Mouse (Mus musculus) kidney, adult 2 months (tissue): ENCODE data around the gene Agmat. TPM values are rescaled to one million over a fixed set of nuclear protein-coding genes. Genes with fewer than 3 reads are reported as not detected.

Experiments used
- DNase-seq: peaks from one replicate; pipeline ENCODE4 v3.0.0; 2021
- H3K27ac ChIP-seq: fragments of 200-500 bp; 2 replicates; pipeline ENCODE4 v1.5.1; 2012; ENCODE audit warnings: low read depth, low read length, control low read depth, inconsistent platforms; ENCODE audit not compliant: insufficient read depth
- H3K27me3 ChIP-seq: fragments of 200-500 bp; replicated peaks from 2 replicates; pipeline ENCODE4 v1.6.1; 2012; ENCODE audit warnings: mild to moderate bottlenecking, moderate library complexity, low read length, inconsistent platforms; ENCODE audit not compliant: control insufficient read depth, insufficient read depth
- H3K36me3 ChIP-seq: fragments of 200-500 bp; 2 replicates; pipeline ENCODE4 v1.6.1; 2012; ENCODE audit warnings: mild to moderate bottlenecking, moderate library complexity, low read length, inconsistent platforms; ENCODE audit not compliant: control insufficient read depth, insufficient read depth
- H3K4me1 ChIP-seq: fragments of 200-500 bp; 2 replicates; pipeline ENCODE4 v1.6.1; 2011; ENCODE audit warnings: low read length; ENCODE audit not compliant: control insufficient read depth, insufficient read depth
- H3K4me3 ChIP-seq: fragments of 200-500 bp; 2 replicates; pipeline ENCODE4 v1.5.1; 2011; ENCODE audit warnings: mild to moderate bottlenecking, low read depth, low read length, control low read depth; ENCODE audit not compliant: insufficient read depth
- CTCF ChIP-seq: fragments of 200-500 bp; conservative IDR thresholded peaks from 2 replicates; pipeline ENCODE4 v1.5.1; 2011; ENCODE audit warnings: low read depth, mild to moderate bottlenecking, control low read depth, low read length, moderate library complexity, mixed read lengths; ENCODE audit not compliant: insufficient read depth, insufficient read length
- POLR2A ChIP-seq: fragments of 200-500 bp; IDR thresholded peaks from one replicate; pipeline ENCODE4 v1.6.1; 2011; ENCODE audit warnings: low read depth, low read length, control low read depth
- WGBS: fragments of 180-500 bp; shearing (Covaris S2); methylation state at CpG from one replicate; pipeline ENCODE4 v1.1.7; 2018; 5-methylcytosine and 5-hydroxymethylcytosine counted together
- polyA plus RNA-seq: library from polyadenylated mRNA; depleted of rRNA; stranded (reverse); fragments of >200 nt; gene quantifications from 2 replicates; pipeline ENCODE4 v1.2.3, GENCODE M21; 2012; rRNA removed

Agmat gene
- polyA plus RNA-seq, 1 experiment: 9.4 TPM

DNA sequence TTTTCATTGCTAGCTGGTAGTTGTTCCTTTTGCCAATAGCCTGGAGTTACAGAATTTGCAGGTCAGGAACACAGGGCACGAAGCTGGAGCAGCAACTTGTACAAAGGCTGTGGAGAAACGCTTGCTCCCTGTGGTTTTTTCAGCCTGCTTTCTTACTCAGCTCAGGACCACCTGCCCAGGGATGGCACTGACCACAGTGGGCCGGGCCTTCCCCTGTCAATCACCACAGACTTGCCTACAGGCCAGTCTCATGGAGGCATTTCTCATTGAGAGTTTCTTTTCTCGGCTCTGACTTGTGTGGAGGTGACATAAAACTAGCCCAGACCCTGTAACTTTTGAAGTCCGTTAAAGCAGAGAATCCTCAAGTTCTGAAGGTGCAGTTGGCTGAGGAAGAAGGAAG lies 51.1 kb downstream of the Agmat start:
- no peak overlapping the region for H3K4me3 ChIP-seq
- no peak for DNase-seq
- peaks cover 22% of the 10 kb centered on the region for H3K4me1 ChIP-seq
- no peak overlapping the region for H3K27ac ChIP-seq
- no peaks in the 10 kb centered on the region for H3K27me3 ChIP-seq
- peaks cover 5% of the 10 kb centered on the region; the same call in 1 of the 2 replicates for H3K36me3 ChIP-seq
- TF ChIP-seq POLR2A (no peak), CTCF (no peak)
- WGBS: 83% methylated on average over 5 of the region's 5 CpGs

DNA sequence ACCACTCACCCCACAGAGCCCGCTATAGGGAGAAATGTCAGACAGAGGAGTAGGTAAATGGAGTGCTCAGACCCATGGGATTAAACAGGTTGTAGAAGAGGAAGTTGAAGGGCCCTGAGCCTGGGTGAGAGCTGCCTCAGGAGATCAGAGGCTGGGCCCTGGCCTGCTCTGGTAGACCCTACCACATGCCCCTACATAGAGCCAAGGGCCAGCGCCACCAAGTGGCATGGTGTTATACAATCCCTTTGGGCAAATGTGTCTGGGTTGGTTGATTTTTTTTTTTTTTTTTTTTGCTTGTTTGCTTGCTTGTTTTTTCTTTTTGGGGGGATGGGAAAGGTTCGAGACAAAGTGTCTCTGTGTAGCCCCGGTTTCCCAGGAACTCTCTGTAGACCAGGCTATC lies 57.6 kb downstream of the Agmat start:
- H3K36me3 ChIP-seq: peaks cover 1% of the 10 kb centered on the region
- TF ChIP-seq CTCF (0 out of 2 replicates have a peak, but pooled peaks have one; percentile 18), POLR2A (no peak)
- 92% methylated on average over 4 of the region's 4 CpGs for WGBS

DNA sequence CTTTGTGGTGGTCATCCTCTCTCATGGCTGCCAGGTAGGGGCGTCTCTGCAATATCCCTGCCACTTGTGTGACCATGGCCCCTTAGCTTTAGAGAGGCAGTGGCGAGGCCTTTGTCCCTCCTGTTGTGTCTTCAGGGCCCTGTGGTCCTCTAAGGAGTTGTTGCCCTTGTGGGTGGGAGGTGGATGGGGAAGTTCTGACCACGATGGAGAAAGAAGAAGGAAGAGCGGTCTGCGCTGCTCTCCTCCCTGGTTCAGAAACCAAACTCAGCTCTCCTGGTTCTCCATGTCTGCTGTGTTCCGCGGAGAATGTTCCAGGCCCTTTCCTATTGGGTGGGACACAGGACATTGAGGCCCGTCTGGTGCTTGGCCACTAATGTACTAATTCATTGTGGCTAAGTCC lies 59.4 kb downstream of the Agmat start:
- no peaks in the 10 kb centered on the region for H3K27me3 ChIP-seq
- H3K27ac ChIP-seq: no peak overlapping the region
- WGBS: 94% methylated on average over 8 of the region's 8 CpGs
- no peak for DNase-seq
- no peak for TF ChIP-seq POLR2A
- no peak for TF ChIP-seq CTCF
- peaks cover 1% of the 10 kb centered on the region for H3K36me3 ChIP-seq
- H3K4me1 ChIP-seq: no peaks in the 10 kb centered on the region
- no peak overlapping the region for H3K4me3 ChIP-seq

More for the DNA sequence above, 57.6 kb downstream of the Agmat start:
- Histone ChIP-seq H3K4me3 (no peak overlapping the region), H3K4me1 (no peaks in the 10 kb centered on the region), H3K27me3 (no peaks in the 10 kb centered on the region), H3K27ac (no peak overlapping the region)
- no peak for DNase-seq

Other genes with a start within 250 kb of the Agmat start
- 15.9 and 19.6 TPM in 2 replicates for gene Spen, start 208.1 kb upstream of the Agmat start, polyA plus RNA-seq
- 10.2 and 10.5 TPM in 2 replicates for gene Fblim1, start 140.6 kb upstream of the Agmat start, polyA plus RNA-seq
- 29.0 and 32.3 TPM in 2 replicates for gene Tmem82, start 128.0 kb upstream of the Agmat start, polyA plus RNA-seq
- 30.1 and 33.8 TPM in 2 replicates for gene Slc25a34, start 122.9 kb upstream of the Agmat start, polyA plus RNA-seq
- gene Plekhm2, start 81.8 kb upstream of the Agmat start, polyA plus RNA-seq: 79.7 and 85.4 TPM in 2 replicates
- gene Rsc1a1, start 61.1 kb upstream of the Agmat start, polyA plus RNA-seq: 18.2 and 25.8 TPM in 2 replicates
- gene Ddi2, start 23.3 kb upstream of the Agmat start, polyA plus RNA-seq: 21.9 and 23.4 TPM in 2 replicates
- 12.6 and 13.6 TPM in 2 replicates for gene Dnajc16, start 44.3 kb downstream of the Agmat start, polyA plus RNA-seq
- gene Casp9, start 46.9 kb downstream of the Agmat start, polyA plus RNA-seq: 22.2 and 23.7 TPM in 2 replicates
- 0.52 TPM in 1 of 2 replicates, not detected in the other for gene Cela2a, start 79.5 kb downstream of the Agmat start, polyA plus RNA-seq
- gene Ctrc, start 99.7 kb downstream of the Agmat start, polyA plus RNA-seq: 0.10 TPM in 1 of 2 replicates, not detected in the other
- gene Efhd2, start 128.2 kb downstream of the Agmat start, polyA plus RNA-seq: 36.3 and 41.0 TPM in 2 replicates